Mouse (Mus musculus) right cerebral cortex, postnatal 4 days (tissue): ENCODE data around the gene Gm13762.
"Not testable (repeated sequence)": the region's sequence is repeated elsewhere in the genome, so short reads cannot be mapped to it uniquely, and the experiment has no call there.

Experiments used
- DNase-seq: peaks from one replicate; pipeline ENCODE4 v3.0.0-alpha.2; 2022

Gm13762 gene

DNA sequence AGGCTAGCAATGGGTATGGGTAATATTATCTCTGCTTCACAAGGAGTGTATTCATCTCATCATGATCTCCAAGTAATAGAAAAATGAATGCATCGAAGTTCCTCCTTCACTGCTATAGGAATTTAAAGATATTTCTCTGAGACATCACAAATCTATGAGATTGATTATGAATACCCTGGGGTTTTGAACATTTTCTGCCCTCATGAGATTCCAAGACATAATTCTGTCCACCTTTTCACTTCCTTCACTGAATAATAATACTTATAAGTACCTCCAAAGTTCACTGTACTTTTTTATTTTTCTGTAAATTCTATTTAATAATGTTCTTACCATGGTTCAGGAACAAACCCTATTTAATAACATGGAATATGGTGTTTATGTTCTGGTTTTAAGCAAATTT lies at the start of gene Gm13762:
TSS of gene Gm13762 (minus strand) at position 101 of the 400 bp plus-strand sequence.
- DNase-seq = no peak

- not testable (repeated sequence) for DNase-seq
Measured at GRCm38 (mm10) chr2:89021436-89021835, 41.4 kb upstream of the Gm13762 start.

DNA sequence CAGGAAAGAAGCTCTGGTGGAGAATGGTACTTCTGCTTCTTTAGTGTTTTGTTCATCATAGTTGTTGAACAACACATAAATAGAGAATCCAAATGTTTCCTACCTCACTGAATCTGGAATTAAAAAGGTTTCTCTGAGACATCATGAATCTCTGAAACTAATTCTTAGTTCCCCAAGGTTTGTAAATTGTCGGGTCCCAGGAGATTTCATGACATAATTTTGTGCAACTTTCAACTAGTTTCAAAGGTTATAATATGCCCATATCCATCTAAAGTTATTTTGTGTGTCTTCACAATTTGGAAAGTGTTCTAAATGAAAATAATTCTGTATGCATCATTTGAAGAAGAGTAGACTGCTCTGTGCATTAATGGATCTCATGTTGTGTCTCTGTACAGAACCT lies 38.2 kb upstream of the Gm13762 start, which contains the start of gene Olfr1216:
TSS of gene Olfr1216 (minus strand) at position 101 of the 400 bp plus-strand sequence.
- DNase-seq = no peak

DNA sequence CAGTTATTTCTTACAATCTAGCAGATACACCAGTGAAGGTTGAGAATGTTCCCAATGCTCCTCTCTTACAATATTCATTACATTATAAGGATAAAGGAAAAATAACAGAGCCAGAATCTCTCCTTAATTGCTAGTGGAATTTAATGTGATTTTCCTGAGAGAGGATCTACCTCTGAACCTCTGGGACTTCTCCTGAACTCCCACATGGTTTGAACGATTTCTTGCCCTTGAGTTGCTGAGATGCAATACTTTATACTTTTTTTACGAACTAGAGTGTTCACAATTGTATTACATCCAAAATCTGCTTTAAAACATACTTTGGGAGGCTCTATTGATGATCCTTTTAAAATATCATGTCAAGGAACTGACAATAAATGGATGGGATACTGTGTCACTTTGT lies 26.8 kb upstream of the Gm13762 start, which contains the start of gene Olfr1215:
TSS of gene Olfr1215 (minus strand) at position 101 of the 400 bp plus-strand sequence.
- no peak for DNase-seq

DNA sequence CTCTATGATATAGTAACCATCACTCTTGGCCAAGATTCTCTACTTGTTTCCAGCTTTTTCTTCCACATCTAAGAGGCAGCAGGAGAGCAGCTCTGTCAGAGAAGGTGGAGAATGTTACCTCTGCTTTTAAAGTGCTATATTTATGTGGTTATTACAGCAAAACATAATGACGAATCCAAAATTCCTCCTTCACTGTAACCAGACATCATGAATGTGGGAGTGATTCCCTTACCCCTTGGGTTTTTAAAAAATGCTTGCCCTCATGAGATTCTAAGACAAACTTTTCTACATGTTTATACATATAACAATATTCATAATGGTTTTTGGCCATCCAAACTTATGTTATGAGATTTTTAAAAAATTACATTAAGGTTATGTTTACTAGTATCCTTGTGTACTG lies 12.5 kb upstream of the Gm13762 start, which contains the start of gene Olfr1214:
TSS of gene Olfr1214 (minus strand) at position 101 of the 400 bp plus-strand sequence.
- DNase-seq = no peak

DNA sequence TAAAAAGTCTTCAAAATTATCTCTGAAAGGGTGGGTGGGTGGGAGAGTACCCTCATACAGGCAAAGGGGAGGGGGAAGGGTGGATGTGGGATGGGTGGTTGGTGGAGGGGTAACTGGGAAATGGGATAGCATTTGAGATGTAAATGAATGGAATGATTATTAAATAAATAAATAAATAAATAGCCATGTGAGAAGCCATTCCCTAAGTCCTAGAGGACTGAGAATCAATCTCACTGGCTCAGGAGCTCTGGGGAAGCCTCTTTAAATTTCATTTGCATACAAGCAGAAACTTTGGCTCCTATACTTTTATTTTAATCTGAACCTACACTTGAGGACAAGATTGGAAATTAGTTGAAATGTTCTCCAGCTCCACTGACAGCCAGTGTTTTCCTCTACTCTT lies 26.4 kb downstream of the Gm13762 start, which contains the start of gene Olfr1212:
TSS of gene Olfr1212 (plus strand) at position 301 of the 400 bp plus-strand sequence.
- DNase-seq = no peak

- no peak for DNase-seq
Measured at GRCm38 (mm10) chr2:88938011-88938410, 42.1 kb downstream of the Gm13762 start, which contains the start of gene Olfr1211. TSS of gene Olfr1211 (minus strand) at chr2:88938111.
